Mouse (Mus musculus) MEL-GATA-1-ER (cell line): Measurements from ENCODE around the gene Thoc2.
"Not testable (repeated sequence)": the region's sequence is repeated elsewhere in the genome, so short reads cannot be mapped to it uniquely, and the experiment has no call there.

ENCODE experiments used
- DNase-seq: peaks from one replicate; pipeline ENCODE4 v3.0.0-alpha.2; 2012; ENCODE audit warnings: low read depth; ENCODE audit errors: extremely low read depth

The Thoc2 gene

DNA sequence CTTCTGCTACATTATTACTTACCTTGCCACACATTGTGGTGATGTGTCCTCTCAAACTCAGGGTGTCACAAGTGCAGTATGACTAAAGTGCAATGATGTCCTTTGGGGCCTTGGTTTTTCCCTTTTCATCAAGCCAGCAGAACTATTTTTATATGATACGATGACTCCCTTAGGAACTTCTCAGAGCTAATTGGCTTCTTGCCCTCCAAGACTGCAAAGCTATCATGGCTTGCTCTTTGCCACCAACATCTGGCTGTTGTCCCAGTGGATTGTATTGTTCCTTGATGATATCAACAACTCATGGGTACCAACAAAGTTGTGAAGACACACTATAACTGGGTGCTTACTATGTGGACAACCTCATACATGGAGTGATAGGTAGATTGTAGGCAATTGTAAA lies at the start of gene Thoc2:
TSS of gene Thoc2 (minus strand) at position 101 of the 400 bp plus-strand sequence.
- DNase-seq = no peak

DNA sequence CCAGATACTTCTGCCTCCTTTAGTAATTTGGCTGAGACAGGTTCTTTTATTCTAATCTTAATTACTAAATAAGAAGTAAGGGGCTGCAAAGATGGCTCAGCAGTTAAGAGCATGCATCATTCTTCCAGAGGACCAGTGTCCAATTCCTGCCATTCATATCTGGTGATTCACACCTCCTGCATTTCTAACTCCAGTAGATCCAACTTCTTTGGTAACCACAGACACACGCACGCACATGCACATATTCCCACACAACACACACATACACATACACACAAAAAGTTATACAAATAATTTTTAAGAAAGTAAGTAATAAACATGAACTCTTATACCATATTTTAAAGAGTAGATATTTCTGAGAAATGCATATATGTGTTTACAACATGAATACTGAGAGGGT lies 49.6 kb upstream of the Thoc2 start:
- DNase-seq = no peak

DNA sequence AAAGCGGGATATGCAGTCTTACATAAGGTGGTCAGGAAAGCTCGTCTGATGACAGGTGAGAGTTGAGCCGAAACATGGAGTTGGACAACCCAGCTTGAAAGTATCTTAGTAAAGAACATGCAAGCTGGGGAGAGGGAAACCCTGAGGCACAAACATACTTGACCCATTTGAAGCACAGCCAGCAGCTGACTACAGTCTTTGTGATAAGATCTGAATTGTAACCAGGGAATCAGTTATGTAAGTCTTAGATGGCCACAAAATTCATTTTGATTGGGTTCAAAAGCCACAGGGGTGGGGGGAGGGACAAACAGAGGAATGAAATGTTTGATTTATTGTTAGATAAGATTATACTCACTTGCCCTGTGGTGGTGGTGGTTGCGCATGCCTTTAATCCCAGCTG lies 48.9 kb upstream of the Thoc2 start:
- no peak for DNase-seq

DNA sequence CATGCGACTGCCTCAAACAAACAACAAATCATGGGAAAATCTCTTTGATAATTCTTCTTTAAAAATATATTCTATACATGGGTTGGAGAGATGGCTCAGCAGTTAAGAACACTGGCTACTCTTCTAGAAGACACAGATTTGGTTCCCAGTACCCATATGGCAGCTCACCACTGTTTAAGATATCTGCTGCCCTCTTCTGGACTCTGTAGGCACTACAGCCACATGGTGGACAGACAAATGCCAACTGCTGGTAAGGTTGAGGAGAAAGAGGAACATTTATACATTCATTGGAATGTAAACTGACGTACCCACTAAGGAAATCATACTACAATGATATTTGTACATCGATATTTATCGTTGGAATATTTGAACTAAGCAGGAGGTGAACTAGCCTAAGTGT lies 36.7 kb upstream of the Thoc2 start:
- no peak for DNase-seq

DNA sequence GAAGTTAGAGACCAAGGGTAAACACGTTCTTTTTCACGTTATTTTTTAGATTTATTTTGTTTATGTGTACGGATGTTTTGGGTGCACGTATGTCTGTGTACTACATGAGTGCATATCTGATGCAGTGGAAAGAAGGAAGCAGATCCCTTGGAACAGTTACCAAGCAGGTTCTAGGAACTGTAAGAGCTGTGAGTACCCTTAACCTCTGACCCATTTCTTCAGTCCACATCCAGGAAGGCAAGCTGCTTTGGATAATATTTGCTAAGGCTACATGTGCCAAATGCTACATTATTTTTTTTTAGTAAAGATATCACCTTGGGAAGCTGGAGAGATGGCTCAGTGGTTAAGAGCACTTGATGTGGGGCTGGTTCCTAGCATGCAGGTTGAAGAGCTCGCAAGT lies 21.4 kb upstream of the Thoc2 start:
- DNase-seq = no peak

DNA sequence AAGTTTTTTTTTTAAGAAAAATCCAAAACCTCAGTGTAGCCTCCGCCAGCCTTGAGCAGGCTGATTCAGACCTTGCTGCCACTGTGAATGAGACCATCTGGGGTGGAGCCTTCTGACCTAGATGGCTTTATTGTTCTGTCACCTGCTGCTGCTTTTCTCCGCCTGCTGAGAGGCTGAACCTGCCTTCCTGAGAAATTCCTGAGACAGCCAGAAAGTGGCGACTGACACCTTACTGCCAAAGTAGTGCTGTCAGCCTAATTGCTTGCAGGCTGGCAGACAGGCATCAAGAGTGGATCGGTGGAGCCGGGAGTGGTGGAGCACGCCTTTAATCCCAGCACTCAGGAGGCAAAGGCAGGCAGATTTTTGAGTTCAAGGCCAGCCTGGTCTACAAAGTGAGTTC lies 11.3 kb upstream of the Thoc2 start:
- not testable (repeated sequence) for DNase-seq

DNA sequence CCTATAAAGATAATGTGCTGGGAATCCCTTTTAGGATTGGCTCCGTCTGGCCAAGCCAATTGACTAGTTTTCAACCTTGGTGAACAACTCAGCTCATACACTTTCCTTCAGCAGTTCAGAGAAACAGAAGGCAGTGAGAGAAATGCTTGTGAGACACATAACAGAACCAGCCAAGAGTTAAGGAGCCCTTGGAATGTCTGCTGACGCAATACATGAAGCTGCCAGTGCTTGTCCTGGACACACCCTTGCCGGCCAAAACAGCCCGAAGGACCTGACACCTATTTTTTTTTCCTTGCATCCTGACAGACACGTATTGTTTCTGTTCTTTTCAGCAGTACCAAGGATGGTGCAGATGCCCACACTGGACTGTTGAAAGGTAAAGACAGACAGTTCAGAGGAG lies 4.2 kb upstream of the Thoc2 start:
- DNase-seq = no peak

DNA sequence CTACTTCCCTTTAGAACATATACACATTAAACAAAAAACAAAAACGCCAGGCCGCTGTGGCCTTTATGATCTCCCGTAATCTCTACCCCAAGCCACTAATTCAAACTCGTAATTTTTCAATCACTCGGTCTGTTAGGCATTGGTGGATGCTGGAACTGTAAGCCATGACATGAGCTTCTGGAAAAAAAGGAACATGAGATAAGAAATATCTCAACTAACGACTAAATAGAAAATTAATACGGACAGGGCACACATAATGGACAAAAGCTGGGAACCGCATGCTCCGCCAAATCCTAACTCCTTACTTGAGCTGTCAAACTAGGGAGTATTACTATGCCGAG lies 8.4 kb downstream of the Thoc2 start:
- no peak for DNase-seq

DNA sequence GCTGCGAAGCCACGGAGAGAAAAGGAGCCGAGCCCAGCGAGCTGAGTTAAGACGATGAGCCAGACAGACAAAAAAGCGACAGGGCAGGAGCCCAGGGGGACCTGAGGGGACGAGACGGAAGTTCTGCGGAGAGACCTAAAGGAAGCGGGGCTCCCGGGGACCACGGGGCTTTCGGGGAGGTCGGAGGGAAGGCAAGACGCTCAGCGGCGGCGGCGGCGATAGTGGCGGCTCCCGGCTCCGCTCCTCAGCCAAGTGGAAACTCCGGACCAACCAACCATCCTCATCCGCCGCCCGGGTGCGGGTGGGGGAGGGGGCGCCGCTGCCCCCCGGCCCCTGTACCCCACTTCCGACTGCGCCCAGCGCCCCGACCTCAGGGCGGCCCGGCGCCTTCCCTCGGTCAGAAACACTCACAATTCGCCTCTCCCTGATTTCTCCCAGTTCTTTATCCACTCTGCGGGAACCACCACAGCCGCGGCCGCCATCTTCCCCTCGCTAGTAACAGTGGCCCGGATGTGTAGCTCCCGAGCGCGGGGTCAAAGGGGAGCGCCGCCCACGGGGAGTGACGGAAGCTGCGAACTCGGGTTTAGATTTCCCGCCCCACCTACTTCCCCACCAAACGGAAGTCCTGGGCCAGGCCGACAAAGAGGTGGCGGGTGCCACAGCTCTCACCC lies 8.9 kb downstream of the Thoc2 start:
- peak; percentile 78 for DNase-seq

DNA sequence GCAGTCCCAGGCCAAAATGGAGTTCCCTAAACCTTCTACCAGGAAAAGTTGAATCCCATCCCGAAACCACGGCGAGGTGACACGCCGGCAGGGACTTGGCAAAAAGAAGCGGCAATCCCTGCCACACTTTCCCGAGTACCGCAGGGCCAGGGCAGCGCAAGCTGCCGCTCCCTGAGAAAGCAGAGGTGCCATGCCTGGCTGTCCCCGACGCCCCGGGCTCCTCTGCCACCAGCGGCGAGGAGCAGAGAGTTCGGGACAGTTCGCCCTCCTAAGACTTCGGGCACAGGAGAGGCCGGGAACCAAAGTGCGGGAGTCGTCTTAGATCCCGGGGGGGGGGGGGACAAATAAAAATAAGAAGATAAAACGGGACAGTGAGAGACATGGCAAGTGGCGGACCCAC lies 9.5 kb downstream of the Thoc2 start:
- DNase-seq = no peak

DNA sequence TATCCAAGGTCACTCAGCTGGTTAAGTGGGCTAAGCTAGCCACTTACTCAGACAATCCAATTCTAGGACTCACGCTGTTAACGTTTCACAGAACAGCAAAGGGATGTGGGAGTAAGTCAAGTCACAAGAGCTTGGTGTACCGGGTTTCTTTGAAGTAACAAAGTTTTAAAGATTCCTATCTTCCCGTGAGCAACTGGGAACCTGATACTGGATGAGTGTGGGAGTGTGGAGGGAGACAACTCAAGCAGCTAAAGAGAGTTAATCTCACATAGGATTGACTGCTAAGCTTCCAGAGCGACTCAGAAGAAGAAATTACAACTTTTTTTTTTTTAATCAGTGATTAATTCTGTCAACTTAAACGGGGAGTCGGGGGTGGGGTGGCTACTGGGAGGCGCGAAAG lies 10.0 kb downstream of the Thoc2 start:
- DNase-seq = no peak

DNA sequence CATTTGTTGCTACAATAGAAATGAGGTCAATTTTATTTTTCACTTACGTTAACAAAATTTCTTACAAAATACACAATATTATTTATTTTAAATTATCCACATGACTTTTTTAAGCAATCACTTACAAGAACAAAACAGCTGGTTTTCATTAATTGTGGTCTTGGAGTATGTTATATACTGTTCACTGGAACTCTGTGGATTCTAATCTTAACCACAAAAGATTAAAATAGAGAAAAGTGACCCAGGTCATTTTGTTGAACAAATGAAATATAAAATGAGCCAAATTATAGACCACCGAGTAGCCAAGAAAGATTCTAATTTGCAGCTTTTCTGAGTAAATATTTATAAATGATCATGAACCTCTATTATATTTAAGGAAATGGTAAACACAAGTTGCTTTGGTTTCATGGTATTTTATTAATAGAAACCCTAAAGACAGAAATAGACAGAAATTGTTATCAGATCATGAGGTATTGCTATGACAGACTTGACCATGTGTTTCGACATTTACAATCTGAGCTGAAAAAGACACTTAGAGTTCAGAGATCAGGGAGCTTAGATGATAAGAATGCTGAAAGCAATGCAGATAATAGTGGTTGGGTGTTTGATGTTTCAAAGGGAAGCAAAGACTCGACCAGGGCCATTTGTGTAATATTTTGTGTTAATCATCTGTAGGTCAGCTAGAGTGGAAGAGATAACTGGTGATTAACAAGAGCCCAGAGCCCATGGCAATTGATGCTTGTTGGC lies 35.5 kb downstream of the Thoc2 start:
- DNase-seq = no peak

DNA sequence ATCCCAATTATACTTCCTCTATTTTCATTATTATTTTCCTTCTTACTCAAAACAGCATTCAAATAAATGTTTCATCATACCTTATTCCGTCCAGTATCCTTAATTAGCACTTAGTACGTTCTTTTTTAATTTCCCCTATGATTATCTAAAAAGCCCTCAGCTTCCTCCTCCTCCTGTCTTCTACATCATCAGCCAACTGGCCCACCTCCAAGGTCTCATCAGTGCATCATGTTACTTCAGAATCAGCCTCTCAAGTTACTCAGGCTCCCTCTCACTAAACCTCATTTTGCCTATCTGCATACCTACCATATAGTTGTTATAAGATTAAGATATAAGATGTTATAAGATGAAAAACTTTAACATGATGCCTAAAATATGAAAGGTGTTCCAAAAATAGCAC lies 43.9 kb downstream of the Thoc2 start:
- no peak for DNase-seq

DNA sequence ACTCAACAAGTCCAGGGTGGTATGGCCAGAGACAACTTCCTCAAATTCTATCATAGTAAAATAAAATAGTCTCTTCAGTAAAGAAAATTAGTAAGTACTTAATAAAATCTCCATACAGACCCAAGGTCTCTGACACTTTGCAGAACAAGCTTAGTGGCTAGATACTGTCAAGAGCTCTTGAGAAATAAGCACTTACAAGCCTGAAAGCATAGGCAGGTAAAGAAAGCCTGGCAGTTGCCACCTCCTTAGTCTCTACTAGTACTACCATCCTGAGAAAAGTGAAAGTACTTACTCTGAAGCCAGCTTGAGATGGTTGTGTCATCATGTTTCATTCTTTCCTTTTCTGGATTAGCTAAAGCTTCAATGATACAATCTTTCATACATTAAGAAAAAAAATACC lies 82.7 kb downstream of the Thoc2 start:
- peak; percentile 19 for DNase-seq

DNA sequence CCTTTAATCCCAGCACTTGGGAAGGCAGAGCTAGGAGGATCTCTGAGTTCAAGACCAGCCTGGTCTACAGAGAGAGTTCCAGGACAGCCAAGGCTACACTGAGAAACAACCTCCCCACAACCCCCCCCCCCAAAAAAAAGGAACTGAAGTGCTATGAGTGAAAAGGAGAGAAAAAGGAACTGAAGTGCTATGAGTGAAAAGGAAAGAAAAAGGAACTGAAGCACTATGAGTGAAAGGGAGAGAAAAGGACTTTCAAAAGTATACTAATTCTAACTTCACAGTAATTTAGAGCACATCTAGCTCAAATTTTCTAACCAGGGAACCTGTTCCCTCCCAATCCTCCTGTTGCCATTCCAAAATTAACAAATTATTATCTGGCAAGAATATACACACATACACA lies 114.9 kb downstream of the Thoc2 start:
- peak; percentile 29 for DNase-seq

DNA sequence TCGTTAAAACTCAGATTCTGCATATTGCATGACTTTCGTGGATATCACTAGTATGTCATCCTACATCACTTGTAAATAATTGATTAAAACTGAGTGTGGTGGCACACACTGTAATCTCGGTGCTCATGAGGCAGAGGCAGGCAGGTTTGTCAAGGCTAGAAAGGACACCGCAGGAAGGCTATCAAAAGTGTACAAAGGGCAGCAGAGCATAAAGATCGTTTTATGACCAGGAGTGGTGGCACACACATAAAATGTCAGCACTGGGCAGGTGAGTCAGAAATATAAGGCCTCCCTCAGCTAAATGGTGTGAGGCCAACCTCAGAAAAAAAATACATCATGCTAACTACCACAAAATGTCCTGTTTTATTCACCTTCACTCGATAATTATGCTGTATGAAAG lies 127.2 kb downstream of the Thoc2 start:
- DNase-seq = no peak
